Mouse (Mus musculus) adrenal gland, adult 2 months (tissue): ENCODE results near the gene Gm26657. TPM values are rescaled to one million over a fixed set of nuclear protein-coding genes. Genes with fewer than 3 reads are reported as not detected.

Source experiments
- DNase-seq: peaks from one replicate; pipeline ENCODE4 v3.0.0; 2021
- polyA plus RNA-seq: library from polyadenylated mRNA; depleted of rRNA; stranded (reverse); fragments of >200 nt; gene quantifications from 2 replicates; pipeline ENCODE4 v1.2.3, GENCODE M21; 2012; rRNA removed
- total RNA-seq, 2 experiments: library from RNA; stranded (reverse); gene quantifications; 2 replicates each; pipeline ENCODE4 v1.2.3; 2021

Gene Gm26657
- total and polyA plus RNA-seq, 3 experiments = not detected

DNA sequence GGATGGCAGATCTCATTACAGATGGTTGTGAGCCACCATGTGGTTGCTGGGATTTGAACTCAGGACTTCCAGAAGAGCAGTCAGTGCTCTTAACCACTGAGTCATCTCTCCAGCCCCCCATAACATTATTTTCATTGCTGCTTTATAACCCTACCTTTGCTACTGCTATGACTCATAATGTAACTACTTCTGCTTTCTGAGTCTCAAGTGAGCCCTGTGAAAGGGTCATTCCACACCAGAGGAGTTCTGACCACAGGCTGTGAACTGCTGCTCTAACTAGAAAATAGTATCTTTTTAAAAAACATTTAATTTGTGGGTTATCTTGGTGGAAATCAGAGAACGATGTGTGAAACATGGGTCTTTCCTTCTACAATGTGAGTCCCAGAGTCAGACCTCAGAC is 17.8 kb downstream of the Gm26657 start:
- DNase-seq = no peak

DNA sequence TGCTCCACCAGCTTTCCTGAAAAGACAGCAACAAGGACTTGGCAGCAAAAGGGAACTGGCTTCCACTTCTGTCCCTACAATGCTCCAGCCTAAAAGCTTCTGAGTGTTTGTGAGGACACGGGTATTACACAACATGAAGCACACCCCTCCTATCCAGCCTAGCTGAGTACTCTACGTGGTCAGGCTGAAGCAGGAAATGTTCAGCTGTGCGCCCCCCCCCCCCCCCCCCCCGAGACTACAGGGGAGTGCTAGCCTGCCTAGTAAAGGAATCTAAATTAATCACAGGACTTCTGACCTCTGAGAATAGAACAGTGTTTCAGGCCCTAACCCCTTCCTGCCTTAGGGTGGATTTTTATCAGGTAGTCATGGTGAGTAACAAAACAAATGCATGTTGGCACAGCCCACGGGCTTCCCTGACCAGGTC is 28.0 kb downstream of the Gm26657 start:
- DNase-seq = no peak

DNA sequence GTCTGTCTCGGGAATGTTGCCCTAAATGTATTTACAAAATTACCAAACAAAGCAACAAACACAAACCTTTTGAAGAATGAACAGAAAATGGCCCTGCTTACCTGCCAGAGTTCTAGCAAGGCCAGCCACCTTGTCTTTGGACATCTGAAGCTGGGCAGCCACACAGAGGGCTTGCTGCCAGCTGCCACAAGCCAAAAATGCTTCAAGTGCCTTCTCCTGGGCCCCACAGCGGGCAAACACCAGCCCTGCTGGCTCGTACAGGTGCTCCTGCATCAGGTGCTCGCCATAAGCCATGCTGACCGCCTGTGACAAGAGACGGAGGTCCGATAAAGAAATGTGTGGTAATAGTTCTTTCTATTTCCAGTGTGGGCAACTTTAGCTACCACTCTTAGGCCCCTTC is 29.0 kb downstream of the Gm26657 start:
- no peak for DNase-seq

DNA sequence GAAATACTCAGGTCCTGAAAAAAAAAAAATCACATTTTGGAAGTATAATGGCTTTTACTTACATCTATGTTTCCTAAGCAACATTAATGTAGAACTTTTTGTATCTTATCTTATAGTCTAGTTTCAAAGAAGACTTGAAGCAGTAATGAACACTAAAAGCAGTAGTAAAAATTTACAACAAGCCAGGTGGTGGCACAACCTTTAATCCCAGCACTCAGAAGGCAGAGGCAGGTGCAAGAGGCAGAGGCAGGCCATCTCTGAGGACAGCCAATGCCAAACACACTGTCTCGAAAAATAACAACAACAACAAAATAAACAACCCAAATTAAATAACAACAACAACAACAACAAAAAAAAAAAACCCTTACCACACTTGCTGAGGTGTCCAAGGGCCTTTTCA is 31.2 kb downstream of the Gm26657 start:
- DNase-seq = no peak

Other genes starting within 250 kb of the Gm26657 start
- under 1 TPM in 1 of 2 experiments, not detected in 1; 0.20 TPM for gene Actl7b, start 1.4 kb downstream of the Gm26657 start, total RNA-seq
- not detected in 2 replicates for gene Actl7b, start 1.4 kb downstream of the Gm26657 start, polyA plus RNA-seq
- not detected for gene Actl7a, start 3.3 kb downstream of the Gm26657 start, total RNA-seq
- gene Actl7a, start 3.3 kb downstream of the Gm26657 start, polyA plus RNA-seq = not detected in 2 replicates
- 10 to 100 TPM; 24.6 to 26.8 TPM for gene Elp1, start 62.3 kb downstream of the Gm26657 start, total RNA-seq
- gene Elp1, start 62.3 kb downstream of the Gm26657 start, polyA plus RNA-seq = 8.4 and 12.5 TPM in 2 replicates
- 10 to 100 TPM; 10.8 to 14.1 TPM for gene Fam206a, start 62.3 kb downstream of the Gm26657 start, total RNA-seq
- gene Fam206a, start 62.3 kb downstream of the Gm26657 start, polyA plus RNA-seq = 2.2 and 3.6 TPM in 2 replicates
- gene Ctnnal1, start 125.1 kb downstream of the Gm26657 start, total RNA-seq = 10 to 100 TPM; 16.7 to 24.6 TPM
- 3.1 and 7.5 TPM in 2 replicates for gene Ctnnal1, start 125.1 kb downstream of the Gm26657 start, polyA plus RNA-seq
- 10 to 100 TPM; 42.3 to 53.0 TPM for gene Tmem245, start 207.4 kb downstream of the Gm26657 start, total RNA-seq
- 18.5 TPM in 2 replicates for gene Tmem245, start 207.4 kb downstream of the Gm26657 start, polyA plus RNA-seq